Mouse (Mus musculus) forebrain, embryonic 15.5 days (tissue): ENCODE results near the gene Vmn2r93. TPM values are rescaled to one million over a fixed set of nuclear protein-coding genes. Genes with fewer than 3 reads are reported as not detected.

ENCODE experiments used
- ATAC-seq: fragments of 200-750 bp; cut with Nextera tagmentation; replicated peaks from 2 replicates; pipeline ENCODE4 v1.8.0; 2017; ENCODE audit warnings: mild to moderate bottlenecking, moderate TSS enrichment, moderate library complexity
- H3K27ac ChIP-seq: fragments of 300-500 bp; sonication (generic); replicated peaks from 2 replicates; pipeline ENCODE4 v1.5.1; 2015; ENCODE audit warnings: mild to moderate bottlenecking, inconsistent platforms
- H3K27me3 ChIP-seq: fragments of 300-500 bp; sonication (generic); 2 replicates; pipeline ENCODE4 v1.6.1; 2015; ENCODE audit warnings: inconsistent platforms
- H3K36me3 ChIP-seq: fragments of 300-500 bp; sonication (generic); 2 replicates; pipeline ENCODE4 v1.6.1; 2015; ENCODE audit warnings: mild to moderate bottlenecking, inconsistent platforms
- H3K4me1 ChIP-seq: fragments of 300-500 bp; sonication (generic); 2 replicates; pipeline ENCODE4 v1.6.1; 2015; ENCODE audit warnings: inconsistent platforms
- H3K4me2 ChIP-seq: fragments of 300-500 bp; sonication (generic); replicated peaks from 2 replicates; pipeline ENCODE4 v1.6.1; 2015; ENCODE audit warnings: mild to moderate bottlenecking, inconsistent platforms
- H3K4me3 ChIP-seq: fragments of 300-500 bp; sonication (generic); 2 replicates; pipeline ENCODE4 v1.5.1; 2015; ENCODE audit warnings: mild to moderate bottlenecking, inconsistent platforms
- H3K9ac ChIP-seq: fragments of 300-500 bp; sonication (generic); replicated peaks from 2 replicates; pipeline ENCODE4 v1.6.1; 2015; ENCODE audit warnings: mild to moderate bottlenecking, inconsistent platforms
- H3K9me3 ChIP-seq: fragments of 300-500 bp; sonication (generic); 2 replicates; pipeline ENCODE4 v1.6.1; 2016; ENCODE audit warnings: inconsistent platforms
- WGBS: fragments of 180-500 bp; shearing (Covaris S2); methylation state at CpG from one replicate; pipeline ENCODE4 v1.1.7; 2015; ENCODE audit warnings: mixed read lengths; 5-methylcytosine and 5-hydroxymethylcytosine counted together
- polyA plus RNA-seq: library from polyadenylated mRNA; unstranded; fragments of >200 nt; fragmentation: Nextera tagmentation; extraction: Ambion mirVana; gene quantifications from 2 replicates; pipeline ENCODE4 v1.2.1, GENCODE M21; 2015

The Vmn2r93 gene
- not detected in 2 replicates for polyA plus RNA-seq

GRCm38 (mm10) chr17:18297799-18298198 lies at the start of gene Vmn2r93:
TSS of gene Vmn2r93 (plus strand) at chr17:18298099.
- H3K27me3 ChIP-seq = no peaks in the 10 kb centered on the region
- WGBS = 36% methylated on average over 1 of the region's 1 CpGs
- no peak within 1 kb of the TSS for H3K27ac ChIP-seq
- no peak for ATAC-seq
- H3K9me3 ChIP-seq = 0 out of 2 replicates have a peak, but pooled peaks cover 6% of the 10 kb centered on the region
- H3K4me1 ChIP-seq = no peaks in the 10 kb centered on the region
- no peak within 1 kb of the TSS for H3K9ac ChIP-seq
- no peak within 1 kb of the TSS for H3K4me2 ChIP-seq
- no peaks in the 10 kb centered on the region for H3K36me3 ChIP-seq
- no peak within 1 kb of the TSS for H3K4me3 ChIP-seq

DNA sequence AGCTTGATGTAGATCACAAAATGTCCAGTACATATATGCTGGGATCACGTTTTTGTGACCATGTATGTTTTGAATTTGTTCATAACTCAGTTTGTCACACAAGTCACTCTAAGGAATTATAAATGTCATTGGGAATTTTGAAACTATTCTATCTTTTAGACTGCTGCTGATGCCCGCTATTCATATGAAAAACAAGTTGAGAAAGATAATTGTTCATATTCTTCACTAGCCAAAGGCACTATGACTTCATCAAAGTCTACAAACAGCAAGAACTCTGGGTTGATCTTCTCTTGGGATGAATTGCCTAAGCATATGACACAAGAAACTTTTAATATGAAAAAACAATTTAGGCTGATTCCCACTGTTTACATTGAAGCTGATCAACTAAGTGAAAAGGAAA lies 20.2 kb upstream of the Vmn2r93 start, which contains the start of gene Vmn2r94:
Vmn2r94 (minus strand) TSS at position 101 of the 400 bp plus-strand sequence.
- H3K9me3 ChIP-seq = peaks cover 14% of the 10 kb centered on the region
- WGBS = 62% methylated on average over 2 of the region's 2 CpGs
- no peak for ATAC-seq
- H3K36me3 ChIP-seq = no peaks in the 10 kb centered on the region
- H3K27me3 ChIP-seq = no peaks in the 10 kb centered on the region
- no peak within 1 kb of the TSS for H3K27ac ChIP-seq
- no peaks in the 10 kb centered on the region for H3K4me1 ChIP-seq
- H3K9ac ChIP-seq = no peak within 1 kb of the TSS
- H3K4me2 ChIP-seq = no peak within 1 kb of the TSS
- no peak within 1 kb of the TSS for H3K4me3 ChIP-seq

DNA sequence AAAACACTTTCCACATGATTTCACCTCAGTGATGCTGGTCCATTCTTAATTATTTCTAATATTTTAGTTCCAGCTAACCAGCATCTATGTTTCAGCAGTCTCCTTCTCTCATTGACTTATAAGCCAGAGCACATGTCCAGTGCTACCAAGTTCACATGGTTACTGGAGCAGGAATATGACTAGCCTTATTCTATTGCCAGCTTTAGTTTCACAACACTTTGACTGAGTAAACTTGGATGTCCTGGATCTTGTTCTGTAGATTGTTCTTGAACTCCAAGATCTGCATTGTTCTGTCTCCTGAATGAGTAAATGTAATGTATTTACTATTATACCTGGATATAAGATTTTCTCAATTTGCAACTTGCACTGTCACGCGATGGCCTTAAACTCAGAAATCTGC lies 25.1 kb downstream of the Vmn2r93 start:
- H3K9ac ChIP-seq = no peak overlapping the region
- H3K9me3 ChIP-seq = peaks cover 13% of the 10 kb centered on the region
- WGBS = 90% methylated on average over 2 of the region's 2 CpGs
- H3K4me2 ChIP-seq = no peak overlapping the region
- no peaks in the 10 kb centered on the region for H3K4me1 ChIP-seq
- H3K27ac ChIP-seq = no peak overlapping the region
- H3K4me3 ChIP-seq = no peak overlapping the region
- ATAC-seq = no peak
- no peaks in the 10 kb centered on the region for H3K27me3 ChIP-seq
- no peaks in the 10 kb centered on the region for H3K36me3 ChIP-seq

- 60% methylated on average over 1 of the region's 1 CpGs for WGBS
- no peak for ATAC-seq
- H3K9me3 ChIP-seq = peaks cover 16% of the 10 kb centered on the region; the same call in 1 of the 2 replicates
These were observed 62.1 kb downstream of the Vmn2r93 start for GRCm38 (mm10) chr17:18360007-18360406.

GRCm38 (mm10) chr17:18360602-18361001 lies 62.7 kb downstream of the Vmn2r93 start:
- H3K4me3 ChIP-seq = no peak overlapping the region
- H3K9ac ChIP-seq = no peak overlapping the region
- no peaks in the 10 kb centered on the region for H3K27me3 ChIP-seq
- ATAC-seq = no peak
- WGBS = 62% methylated on average over 3 of the region's 3 CpGs
- H3K4me1 ChIP-seq = no peaks in the 10 kb centered on the region
- no peak overlapping the region for H3K4me2 ChIP-seq
- no peak overlapping the region for H3K27ac ChIP-seq
- no peaks in the 10 kb centered on the region for H3K36me3 ChIP-seq
- H3K9me3 ChIP-seq = peaks cover 18% of the 10 kb centered on the region; the same call in 1 of the 2 replicates

More at GRCm38 (mm10) chr17:18360007-18360406, 62.1 kb downstream of the Vmn2r93 start:
- no peak overlapping the region for H3K9ac ChIP-seq
- H3K27ac ChIP-seq = no peak overlapping the region
- H3K4me2 ChIP-seq = no peak overlapping the region
- no peaks in the 10 kb centered on the region for H3K36me3 ChIP-seq
- no peak overlapping the region for H3K4me3 ChIP-seq
- no peaks in the 10 kb centered on the region for H3K4me1 ChIP-seq
- H3K27me3 ChIP-seq = no peaks in the 10 kb centered on the region

Other genes with a start within 250 kb of the Vmn2r93 start
- not detected in 2 replicates for gene Vmn2r124, start 248.7 kb upstream of the Vmn2r93 start, polyA plus RNA-seq
- gene Vmn2r91, start 213.1 kb upstream of the Vmn2r93 start, polyA plus RNA-seq = not detected in 2 replicates
- not detected in 2 replicates for gene Vmn2r92, start 146.2 kb upstream of the Vmn2r93 start, polyA plus RNA-seq
- gene Vmn2r94, start 20.3 kb upstream of the Vmn2r93 start, polyA plus RNA-seq = not detected in 2 replicates
- gene Vmn2r95, start 126.0 kb downstream of the Vmn2r93 start, polyA plus RNA-seq = 0.01 TPM in 1 of 2 replicates, not detected in the other